Mouse (Mus musculus): Measurements from ENCODE around the gene Flnb. TPM values are rescaled to one million over a fixed set of nuclear protein-coding genes. Genes with fewer than 3 reads are reported as not detected.

The Flnb gene
- polyA plus RNA-seq, 1 experiment from 2014 or later, result 11.2 TPM

GRCm38 (mm10) chr14:7847746-7848232 lies 30.0 kb downstream of the Flnb start:
- no peak for ATAC-seq (ENCODE audit: insufficient number of reproducible peaks, insufficient read depth, low FRiP score, low read depth)
- Histone ChIP-seq H3K9ac (ENCODE audit: low read length) (peak overlapping the region; percentile 23; the same call in 1 of the 2 replicates), H3K4me3 (ENCODE audit: control insufficient read depth in 1 of 2, insufficient read depth in 1 of 2, low read depth in 1 of 2, low read length in 2 of 2) (no peak overlapping the region), H3K9me3 (ENCODE audit: control insufficient read depth, low read length) (no peaks in the 10 kb centered on the region), H3K27me3 (ENCODE audit: control insufficient read depth, insufficient read depth, low read length) (no peaks in the 10 kb centered on the region), H3K27ac (replicated peaks in 1 of 2; ENCODE audit: control insufficient read depth in 1 of 2, insufficient read depth in 1 of 2, low read depth in 2 of 2, low read length in 2 of 2) (peak overlapping the region; percentile 54 to 70; a peak in 3 of 4 replicates), H3K36me3 (ENCODE audit: control insufficient read depth, insufficient read depth, low read length) (no peaks in the 10 kb centered on the region), H3K4me1 (ENCODE audit: control insufficient read depth in 2 of 2, insufficient read depth in 2 of 2, low read length in 2 of 2) (peaks cover 24 to 48% of the 10 kb centered on the region in 2 experiments), H3K4me2 (ENCODE audit: low read length) (no peak overlapping the region)
- WGBS, result 28% methylated on average over 5 of the region's 5 CpGs

GRCm38 (mm10) chr14:7850913-7851312 lies 33.2 kb downstream of the Flnb start:
- Histone ChIP-seq H3K4me1 (ENCODE audit: control insufficient read depth in 2 of 2, insufficient read depth in 2 of 2, low read length in 2 of 2) (peaks cover 30 to 65% of the 10 kb centered on the region in 2 experiments), H3K27ac (replicated peaks in 1 of 2; ENCODE audit: control insufficient read depth in 1 of 2, insufficient read depth in 1 of 2, low read depth in 2 of 2, low read length in 2 of 2) (peak overlapping the region; percentile 64 to 79), H3K4me3 (ENCODE audit: control insufficient read depth in 1 of 2, insufficient read depth in 1 of 2, low read depth in 1 of 2, low read length in 2 of 2) (no peak overlapping the region), H3K4me2 (ENCODE audit: low read length) (no peak overlapping the region), H3K36me3 (ENCODE audit: control insufficient read depth, insufficient read depth, low read length) (no peaks in the 10 kb centered on the region), H3K9me3 (ENCODE audit: control insufficient read depth, low read length) (no peaks in the 10 kb centered on the region), H3K9ac (ENCODE audit: low read length) (0 out of 2 replicates have a peak overlapping the region, but pooled peaks have one; percentile 35), H3K27me3 (ENCODE audit: control insufficient read depth, insufficient read depth, low read length) (no peaks in the 10 kb centered on the region)
- ATAC-seq (ENCODE audit: insufficient number of reproducible peaks, insufficient read depth, low FRiP score, low read depth), result no peak
- 53% methylated on average over 3 of the region's 3 CpGs for WGBS

DNA sequence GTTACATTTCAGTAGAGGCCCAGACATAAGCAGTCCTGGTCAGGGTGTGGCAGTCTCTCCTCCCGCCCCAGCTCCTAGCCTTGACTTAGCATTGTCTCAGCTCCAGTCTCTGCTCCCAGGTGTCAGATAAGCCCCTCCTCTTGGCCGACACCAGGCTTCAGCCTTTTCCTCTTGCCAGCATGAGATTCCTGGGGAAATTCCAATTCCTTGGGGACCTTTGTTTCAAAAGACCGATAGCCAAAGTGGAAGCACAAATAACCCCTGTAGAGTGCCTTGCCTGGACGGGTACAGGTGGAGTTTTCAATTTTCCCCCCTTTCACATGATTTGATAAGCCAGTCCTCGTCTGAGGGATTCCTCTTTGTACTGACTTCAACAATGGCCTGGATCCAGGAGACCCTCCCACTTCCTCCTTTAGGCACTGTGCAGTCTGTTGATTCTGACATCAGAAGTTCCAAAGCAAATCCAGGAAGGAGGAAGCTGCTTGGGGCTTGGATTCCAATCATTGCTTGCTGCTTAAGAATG lies 33.8 kb downstream of the Flnb start:
- Histone ChIP-seq H3K9ac (ENCODE audit: low read length) (0 out of 2 replicates have a peak overlapping the region, but pooled peaks have one; percentile 35), H3K4me1 (ENCODE audit: control insufficient read depth in 2 of 2, insufficient read depth in 2 of 2, low read length in 2 of 2) (peaks cover 30 to 65% of the 10 kb centered on the region in 2 experiments), H3K4me2 (ENCODE audit: low read length) (peak overlapping the region; percentile 40), H3K36me3 (ENCODE audit: control insufficient read depth, insufficient read depth, low read length) (no peaks in the 10 kb centered on the region), H3K27ac (replicated peaks in 1 of 2; ENCODE audit: control insufficient read depth in 1 of 2, insufficient read depth in 1 of 2, low read depth in 2 of 2, low read length in 2 of 2) (peak overlapping the region; percentile 64 to 79), H3K9me3 (ENCODE audit: control insufficient read depth, low read length) (no peaks in the 10 kb centered on the region), H3K27me3 (ENCODE audit: control insufficient read depth, insufficient read depth, low read length) (no peaks in the 10 kb centered on the region), H3K4me3 (ENCODE audit: control insufficient read depth in 1 of 2, insufficient read depth in 1 of 2, low read depth in 1 of 2, low read length in 2 of 2) (no peak overlapping the region)
- ATAC-seq (ENCODE audit: insufficient number of reproducible peaks, insufficient read depth, low FRiP score, low read depth), result peak; percentile 66; the same call in 1 of the 2 replicates
- 5% methylated on average over 5 of the region's 5 CpGs for WGBS

DNA sequence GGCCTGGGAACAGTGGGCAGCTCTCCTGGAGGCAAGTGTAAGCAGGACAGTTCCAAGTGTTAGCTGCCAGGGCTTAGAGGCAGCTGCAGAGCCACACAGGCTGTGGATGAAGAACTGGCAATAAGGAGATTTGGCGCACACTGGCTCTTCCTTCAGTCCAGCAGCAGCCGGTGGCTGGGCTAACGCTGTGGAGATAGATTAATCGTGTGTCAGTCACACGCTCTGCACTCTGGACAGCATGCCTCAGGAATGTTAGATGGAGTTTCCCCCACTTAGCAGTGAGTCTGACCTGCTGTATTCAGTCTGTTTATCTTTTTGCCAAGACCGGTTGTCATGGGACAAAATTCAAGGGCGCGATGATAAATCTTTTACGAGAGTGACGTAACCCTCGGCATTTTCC lies 35.9 kb downstream of the Flnb start:
- Histone ChIP-seq H3K4me2 (ENCODE audit: low read length) (peak overlapping the region; percentile 46), H3K9me3 (ENCODE audit: control insufficient read depth, low read length) (no peaks in the 10 kb centered on the region), H3K27ac (replicated peaks in 1 of 2; ENCODE audit: control insufficient read depth in 1 of 2, insufficient read depth in 1 of 2, low read depth in 2 of 2, low read length in 2 of 2) (peak overlapping the region; percentile 28 to 57; a peak in 3 of 4 replicates), H3K4me1 (ENCODE audit: control insufficient read depth in 2 of 2, insufficient read depth in 2 of 2, low read length in 2 of 2) (peaks cover 20 to 50% of the 10 kb centered on the region in 2 experiments), H3K4me3 (ENCODE audit: control insufficient read depth in 1 of 2, insufficient read depth in 1 of 2, low read depth in 1 of 2, low read length in 2 of 2) (no peak overlapping the region), H3K27me3 (ENCODE audit: control insufficient read depth, insufficient read depth, low read length) (no peaks in the 10 kb centered on the region), H3K36me3 (ENCODE audit: control insufficient read depth, insufficient read depth, low read length) (no peaks in the 10 kb centered on the region), H3K9ac (ENCODE audit: low read length) (no peak overlapping the region)
- ATAC-seq (ENCODE audit: insufficient number of reproducible peaks, insufficient read depth, low FRiP score, low read depth), result peak; percentile 81
- 7% methylated on average over 11 of the region's 11 CpGs for WGBS

DNA sequence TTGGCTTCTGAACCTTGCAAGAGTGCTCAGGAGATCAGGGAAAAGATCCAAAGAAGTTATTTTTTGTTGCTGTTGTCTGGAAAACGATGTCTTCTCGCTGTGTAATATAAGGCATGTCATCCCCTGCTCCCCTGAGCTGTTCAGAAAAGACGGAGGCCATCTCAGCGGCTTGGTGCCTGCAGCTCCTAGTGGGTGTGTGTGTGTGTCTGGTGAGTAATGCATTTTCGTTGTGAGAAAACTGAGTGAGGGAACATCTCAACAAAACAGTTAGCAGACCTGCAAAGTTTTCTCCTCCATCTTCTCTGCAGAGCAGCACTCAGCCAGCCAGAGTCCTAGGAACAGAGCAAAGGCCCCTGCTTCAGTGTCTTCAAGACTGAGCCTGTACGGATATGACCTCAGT lies 36.6 kb downstream of the Flnb start:
- 74% methylated on average over 6 of the region's 6 CpGs for WGBS
- H3K9me3 ChIP-seq (ENCODE audit: control insufficient read depth, low read length), result no peaks in the 10 kb centered on the region
- H3K4me2 ChIP-seq (ENCODE audit: low read length), result no peak overlapping the region
- peaks cover 20 to 50% of the 10 kb centered on the region in 2 experiments for H3K4me1 ChIP-seq (ENCODE audit: control insufficient read depth in 2 of 2, insufficient read depth in 2 of 2, low read length in 2 of 2)
- H3K36me3 ChIP-seq (ENCODE audit: control insufficient read depth, insufficient read depth, low read length), result no peaks in the 10 kb centered on the region
- peak overlapping the region in 1 of 2 experiments; percentile 57; a peak in 1 of 4 replicates for H3K27ac ChIP-seq (replicated peaks in 1 of 2; ENCODE audit: control insufficient read depth in 1 of 2, insufficient read depth in 1 of 2, low read depth in 2 of 2, low read length in 2 of 2)
- no peak overlapping the region for H3K9ac ChIP-seq (ENCODE audit: low read length)
- no peak overlapping the region for H3K4me3 ChIP-seq (ENCODE audit: control insufficient read depth in 1 of 2, insufficient read depth in 1 of 2, low read depth in 1 of 2, low read length in 2 of 2)
- H3K27me3 ChIP-seq (ENCODE audit: control insufficient read depth, insufficient read depth, low read length), result no peaks in the 10 kb centered on the region
- no peak for ATAC-seq (ENCODE audit: insufficient number of reproducible peaks, insufficient read depth, low FRiP score, low read depth)

DNA sequence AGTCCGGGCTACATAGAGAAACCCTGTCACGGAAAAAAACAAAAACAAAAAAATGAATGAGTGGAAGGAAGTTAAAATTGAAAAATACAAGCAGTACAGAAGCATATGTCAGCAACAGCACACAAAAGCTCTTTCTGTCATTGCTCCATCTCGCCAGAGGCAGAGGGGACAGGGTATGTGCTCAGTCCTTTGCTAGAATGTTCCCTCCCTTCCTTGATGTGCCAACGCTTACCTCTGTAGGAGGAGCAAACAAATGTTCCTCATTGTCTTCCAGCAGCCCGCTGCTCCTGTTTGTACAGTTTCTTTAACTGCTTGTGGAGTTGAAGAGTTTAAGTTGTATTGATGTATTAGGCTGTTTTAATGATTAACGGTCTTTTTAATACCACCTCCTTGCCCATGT lies 37.3 kb downstream of the Flnb start:
- Histone ChIP-seq H3K27me3 (ENCODE audit: control insufficient read depth, insufficient read depth, low read length) (no peaks in the 10 kb centered on the region), H3K36me3 (ENCODE audit: control insufficient read depth, insufficient read depth, low read length) (no peaks in the 10 kb centered on the region), H3K9ac (ENCODE audit: low read length) (no peak overlapping the region), H3K4me1 (ENCODE audit: control insufficient read depth in 2 of 2, insufficient read depth in 2 of 2, low read length in 2 of 2) (peaks cover 18 to 45% of the 10 kb centered on the region in 2 experiments), H3K9me3 (ENCODE audit: control insufficient read depth, low read length) (no peaks in the 10 kb centered on the region), H3K4me2 (ENCODE audit: low read length) (no peak overlapping the region), H3K27ac (replicated peaks in 1 of 2; ENCODE audit: control insufficient read depth in 1 of 2, insufficient read depth in 1 of 2, low read depth in 2 of 2, low read length in 2 of 2) (no peak overlapping the region), H3K4me3 (ENCODE audit: control insufficient read depth in 1 of 2, insufficient read depth in 1 of 2, low read depth in 1 of 2, low read length in 2 of 2) (no peak overlapping the region)
- no peak for ATAC-seq (ENCODE audit: insufficient number of reproducible peaks, insufficient read depth, low FRiP score, low read depth)
- 78% methylated on average over 6 of the region's 6 CpGs for WGBS

DNA sequence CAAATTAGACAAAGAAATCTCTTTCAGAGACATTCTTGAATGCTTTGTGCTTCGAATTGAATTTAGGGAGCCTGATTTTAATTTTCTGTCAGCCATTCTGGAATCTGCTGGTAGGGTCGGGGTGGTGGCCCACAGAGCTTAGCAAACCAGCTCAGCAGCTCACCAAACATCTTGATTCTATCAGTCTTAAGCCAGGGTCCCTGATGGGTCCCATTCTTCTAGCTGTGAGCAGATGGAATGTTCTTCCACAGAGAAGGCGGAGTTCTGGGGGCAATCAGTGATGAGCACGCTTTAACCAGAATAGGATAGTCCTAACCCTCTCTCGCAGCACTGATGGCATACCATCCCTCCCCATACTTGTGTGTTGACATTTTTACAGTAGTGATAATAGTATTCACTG lies 37.7 kb downstream of the Flnb start:
- Histone ChIP-seq H3K27me3 (ENCODE audit: control insufficient read depth, insufficient read depth, low read length) (no peaks in the 10 kb centered on the region), H3K4me3 (ENCODE audit: control insufficient read depth in 1 of 2, insufficient read depth in 1 of 2, low read depth in 1 of 2, low read length in 2 of 2) (no peak overlapping the region), H3K9ac (ENCODE audit: low read length) (no peak overlapping the region), H3K9me3 (ENCODE audit: control insufficient read depth, low read length) (no peaks in the 10 kb centered on the region), H3K36me3 (ENCODE audit: control insufficient read depth, insufficient read depth, low read length) (no peaks in the 10 kb centered on the region), H3K27ac (replicated peaks in 1 of 2; ENCODE audit: control insufficient read depth in 1 of 2, insufficient read depth in 1 of 2, low read depth in 2 of 2, low read length in 2 of 2) (no peak overlapping the region), H3K4me1 (ENCODE audit: control insufficient read depth in 2 of 2, insufficient read depth in 2 of 2, low read length in 2 of 2) (peaks cover 18 to 41% of the 10 kb centered on the region in 2 experiments), H3K4me2 (ENCODE audit: low read length) (no peak overlapping the region)
- ATAC-seq (ENCODE audit: insufficient number of reproducible peaks, insufficient read depth, low FRiP score, low read depth), result no peak
- 84% methylated on average over 5 of the region's 5 CpGs for WGBS

DNA sequence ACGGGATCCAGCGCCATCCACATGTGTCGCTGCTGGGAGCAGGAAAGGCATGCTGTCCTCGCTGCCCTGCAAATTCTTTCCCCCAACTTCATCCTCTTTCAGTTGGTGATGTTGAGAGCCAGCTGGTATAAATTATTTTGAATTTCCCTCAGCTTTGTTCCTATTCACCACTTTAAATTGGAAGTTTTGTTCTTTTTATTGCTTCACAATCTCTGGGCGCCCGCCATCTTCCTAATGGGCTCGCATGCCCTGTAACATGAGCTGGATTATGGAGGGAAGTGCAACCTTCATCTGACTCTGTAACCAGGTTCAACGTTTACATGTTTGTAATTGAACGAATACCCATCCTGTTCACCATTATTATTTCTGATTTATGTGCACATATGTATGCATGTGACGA lies 38.6 kb downstream of the Flnb start:
- no peak for ATAC-seq (ENCODE audit: insufficient number of reproducible peaks, insufficient read depth, low FRiP score, low read depth)
- H3K9me3 ChIP-seq (ENCODE audit: control insufficient read depth, low read length), result no peaks in the 10 kb centered on the region
- no peak overlapping the region for H3K27ac ChIP-seq (replicated peaks in 1 of 2; ENCODE audit: control insufficient read depth in 1 of 2, insufficient read depth in 1 of 2, low read depth in 2 of 2, low read length in 2 of 2)
- H3K36me3 ChIP-seq (ENCODE audit: control insufficient read depth, insufficient read depth, low read length), result no peaks in the 10 kb centered on the region
- H3K4me2 ChIP-seq (ENCODE audit: low read length), result no peak overlapping the region
- H3K4me1 ChIP-seq (ENCODE audit: control insufficient read depth in 2 of 2, insufficient read depth in 2 of 2, low read length in 2 of 2), result peaks cover 15 to 35% of the 10 kb centered on the region in 2 experiments
- H3K27me3 ChIP-seq (ENCODE audit: control insufficient read depth, insufficient read depth, low read length), result no peaks in the 10 kb centered on the region
- WGBS, result 91% methylated on average over 10 of the region's 10 CpGs
- H3K4me3 ChIP-seq (ENCODE audit: control insufficient read depth in 1 of 2, insufficient read depth in 1 of 2, low read depth in 1 of 2, low read length in 2 of 2), result no peak overlapping the region
- no peak overlapping the region for H3K9ac ChIP-seq (ENCODE audit: low read length)
